Mouse (Mus musculus) erythroblast, embryonic 14.5 days (primary cell): ENCODE results near the gene Ubl4b. TPM values are rescaled to one million over a fixed set of nuclear protein-coding genes. Genes with fewer than 3 reads are reported as not detected.

Experiments used
- H3K27me3 ChIP-seq: 2 replicates; pipeline ENCODE4 v1.6.1; 2012; ENCODE audit warnings: inconsistent platforms; ENCODE audit not compliant: control insufficient read depth
- H3K36me3 ChIP-seq: 2 replicates; pipeline ENCODE4 v1.6.1; 2012; ENCODE audit warnings: mild to moderate bottlenecking, inconsistent platforms; ENCODE audit not compliant: control insufficient read depth
- H3K4me1 ChIP-seq: 2 replicates; pipeline ENCODE4 v1.6.1; 2012; ENCODE audit warnings: inconsistent platforms; ENCODE audit not compliant: control insufficient read depth
- H3K4me3 ChIP-seq: replicated peaks from 2 replicates; pipeline ENCODE3; 2012; ENCODE audit warnings: moderate library complexity, mild to moderate bottlenecking, inconsistent platforms
- H3K9me3 ChIP-seq: 2 replicates; pipeline ENCODE4 v1.6.1; 2012; ENCODE audit warnings: low read length, inconsistent platforms, mixed read lengths; ENCODE audit not compliant: control insufficient read depth
- GATA1 ChIP-seq: IDR thresholded peaks from 2 replicates; pipeline ENCODE4 v1.6.1; 2012; ENCODE audit warnings: low read length, inconsistent platforms, mixed read lengths
- TAL1 ChIP-seq: IDR thresholded peaks from 3 replicates; pipeline ENCODE4 v1.6.1; 2012; ENCODE audit warnings: low read length, inconsistent platforms, mixed read lengths
- polyA plus RNA-seq: library from polyadenylated mRNA; stranded (reverse); fragments of >175 nt; gene quantifications from 2 replicates; pipeline ENCODE4 v1.2.3, GENCODE M21; 2012

Ubl4b gene
- not detected in 2 replicates for polyA plus RNA-seq

GRCm38 (mm10) chr3:107554842-107555241 is at the start of gene Ubl4b:
Gene Ubl4b, minus strand, starts transcription at chr3:107555073.
- no peaks in the 10 kb centered on the region for H3K27me3 ChIP-seq
- H3K9me3 ChIP-seq: no peaks in the 10 kb centered on the region
- TF ChIP-seq GATA1 (no peak), TAL1 (no peak)
- no peaks in the 10 kb centered on the region for H3K36me3 ChIP-seq
- H3K4me3 ChIP-seq: no peak within 1 kb of the TSS
- H3K4me1 ChIP-seq: no peaks in the 10 kb centered on the region

DNA sequence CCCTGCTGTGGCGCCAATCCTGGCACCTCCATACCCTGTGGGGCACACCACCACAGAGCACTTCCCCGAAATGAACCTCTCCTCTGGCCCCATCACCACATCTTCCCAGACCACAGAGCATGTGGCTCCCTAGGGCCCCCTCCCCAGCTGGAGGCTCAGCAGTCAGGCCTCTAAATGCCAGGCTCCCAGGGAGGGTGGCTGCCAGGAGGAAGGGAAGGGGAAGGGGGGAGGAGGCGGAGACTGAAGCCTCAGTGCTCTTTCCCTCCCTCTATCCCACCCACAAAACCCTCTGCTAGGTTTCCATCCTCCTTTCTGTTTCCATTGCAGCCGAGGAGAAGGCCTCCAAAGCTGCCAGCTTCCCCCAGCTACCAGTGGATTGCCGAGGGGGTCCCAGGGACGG is 45.3 kb upstream of the Ubl4b start:
- Histone ChIP-seq H3K9me3 (peaks cover 2% of the 10 kb centered on the region; the same call in 1 of the 2 replicates), H3K4me3 (no peak overlapping the region), H3K36me3 (no peaks in the 10 kb centered on the region), H3K4me1 (no peaks in the 10 kb centered on the region), H3K27me3 (peaks cover 69% of the 10 kb centered on the region)
- TF ChIP-seq GATA1 (no peak), TAL1 (no peak)

DNA sequence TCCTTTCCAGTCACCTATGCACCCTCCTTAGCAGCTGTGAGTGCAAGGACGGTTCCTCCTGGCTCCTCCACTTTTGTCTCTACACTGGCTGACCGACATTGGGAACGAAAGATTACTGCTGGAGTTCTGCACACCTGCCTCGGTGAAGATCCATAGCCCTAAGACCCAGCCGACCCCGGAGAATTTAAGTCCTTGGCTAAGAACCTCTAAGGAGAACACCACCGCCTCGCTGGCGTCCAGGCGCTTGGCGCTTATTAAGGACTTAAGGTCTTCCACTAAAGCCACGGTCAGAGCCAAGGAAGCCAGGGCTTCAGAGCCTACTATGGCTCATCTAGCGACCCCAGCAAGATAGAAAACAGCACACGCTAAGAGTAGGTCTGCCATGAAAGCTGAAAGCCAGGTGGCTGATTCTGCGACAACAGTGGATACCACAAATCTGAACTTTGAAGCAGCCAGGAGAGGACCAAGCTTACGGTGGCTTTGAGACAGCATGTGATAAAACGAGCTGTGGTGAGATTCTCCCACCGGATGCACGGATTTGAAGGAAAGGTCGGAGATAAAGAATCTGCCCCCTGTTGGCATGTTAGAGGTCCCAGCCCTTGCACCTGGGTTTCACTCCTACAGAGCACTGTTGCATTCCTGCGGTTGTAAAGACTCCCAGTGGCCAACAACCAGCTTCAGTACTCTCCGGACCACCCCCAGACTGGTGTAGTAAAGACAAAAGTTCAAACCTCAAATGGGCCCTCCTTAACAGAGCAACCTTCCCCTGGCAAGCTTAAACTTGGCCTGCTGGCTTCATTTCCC is 42.9 kb upstream of the Ubl4b start:
- H3K4me3 ChIP-seq: no peak overlapping the region
- H3K4me1 ChIP-seq: no peaks in the 10 kb centered on the region
- no peaks in the 10 kb centered on the region for H3K36me3 ChIP-seq
- TF ChIP-seq GATA1: no peak
- TF ChIP-seq TAL1: no peak
- peaks cover 2% of the 10 kb centered on the region; the same call in 1 of the 2 replicates for H3K9me3 ChIP-seq
- H3K27me3 ChIP-seq: peaks cover 93% of the 10 kb centered on the region

DNA sequence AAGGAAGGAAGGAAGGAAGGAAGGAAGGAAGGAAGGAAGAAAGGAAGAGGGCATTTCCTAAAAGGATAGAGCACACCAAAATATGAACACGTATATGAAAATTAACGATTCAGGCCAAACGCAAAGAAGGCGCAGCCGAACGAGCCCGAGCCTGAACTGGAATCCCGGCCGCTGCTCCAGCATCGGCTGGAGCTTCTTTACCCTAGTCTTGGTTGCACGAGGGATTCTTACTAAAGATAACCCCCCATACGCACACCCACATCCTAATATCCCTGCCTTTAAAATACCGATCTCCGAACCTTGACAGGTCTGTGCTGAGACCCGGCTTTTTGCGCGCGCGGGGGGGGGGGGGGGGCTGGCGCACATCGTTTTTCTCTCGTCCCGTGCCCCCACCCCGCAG is 42.3 kb upstream of the Ubl4b start:
- H3K27me3 ChIP-seq: peaks cover 97% of the 10 kb centered on the region
- H3K4me3 ChIP-seq: no peak overlapping the region
- no peak for TF ChIP-seq TAL1
- TF ChIP-seq GATA1: no peak
- no peaks in the 10 kb centered on the region for H3K36me3 ChIP-seq
- no peaks in the 10 kb centered on the region for H3K4me1 ChIP-seq
- H3K9me3 ChIP-seq: peaks cover 2% of the 10 kb centered on the region; the same call in 1 of the 2 replicates

DNA sequence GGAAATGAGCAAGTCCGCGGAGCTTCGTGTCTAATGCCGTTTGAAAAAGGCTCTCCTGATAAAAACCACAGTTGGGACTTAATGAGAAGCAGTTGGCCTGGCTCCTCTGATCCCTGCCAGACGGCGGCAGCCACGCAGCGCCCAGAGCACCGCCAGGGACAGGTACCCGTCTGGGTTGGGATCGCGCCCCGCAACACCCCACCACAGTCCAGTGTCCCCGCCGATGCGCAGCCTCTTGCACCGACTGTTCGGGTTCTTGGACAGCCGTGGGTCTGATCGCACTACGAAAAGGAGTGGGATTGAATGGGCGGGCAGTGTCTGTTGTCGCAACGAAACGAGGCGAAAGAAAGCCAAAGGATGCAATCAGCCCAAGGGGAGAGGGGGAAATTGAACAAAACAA is 41.7 kb upstream of the Ubl4b start:
- Histone ChIP-seq H3K4me1 (no peaks in the 10 kb centered on the region), H3K36me3 (no peaks in the 10 kb centered on the region), H3K27me3 (peaks cover 96% of the 10 kb centered on the region), H3K4me3 (no peak overlapping the region), H3K9me3 (peaks cover 2% of the 10 kb centered on the region; the same call in 1 of the 2 replicates)
- TF ChIP-seq GATA1: no peak
- TF ChIP-seq TAL1: no peak

DNA sequence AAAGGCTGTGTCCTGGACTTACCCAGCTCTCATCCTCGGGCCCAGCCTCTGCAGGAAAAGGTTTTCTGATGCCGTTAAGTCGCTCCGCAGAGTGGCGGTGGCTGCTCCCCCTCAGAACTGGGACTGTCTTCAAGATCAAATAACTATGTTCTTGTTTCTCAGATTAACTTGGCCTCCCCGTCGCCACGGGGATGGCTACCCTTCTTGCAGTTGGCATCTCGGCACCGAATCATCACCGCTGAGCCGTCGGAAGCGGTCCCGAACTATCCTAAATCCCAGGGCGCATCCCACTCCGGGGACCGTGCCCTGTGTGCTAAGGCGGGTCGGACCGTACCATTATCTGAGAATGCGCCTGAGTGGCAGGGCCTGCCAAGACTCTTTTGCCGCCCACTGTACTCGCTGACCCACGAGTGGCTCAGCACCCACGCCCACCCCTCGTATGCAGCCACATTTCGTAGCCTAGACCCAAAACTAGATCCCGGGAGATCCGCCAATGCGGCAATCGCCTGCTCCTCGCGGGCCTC is 41.1 kb upstream of the Ubl4b start:
- peaks cover 2% of the 10 kb centered on the region; the same call in 1 of the 2 replicates for H3K9me3 ChIP-seq
- peaks cover 96% of the 10 kb centered on the region for H3K27me3 ChIP-seq
- H3K36me3 ChIP-seq: no peaks in the 10 kb centered on the region
- TF ChIP-seq GATA1 (no peak), TAL1 (no peak)
- H3K4me3 ChIP-seq: no peak overlapping the region
- H3K4me1 ChIP-seq: no peaks in the 10 kb centered on the region

- Histone ChIP-seq H3K4me1 (no peaks in the 10 kb centered on the region), H3K4me3 (no peak overlapping the region), H3K9me3 (peaks cover 2% of the 10 kb centered on the region; the same call in 1 of the 2 replicates), H3K27me3 (peaks cover 91% of the 10 kb centered on the region), H3K36me3 (no peaks in the 10 kb centered on the region)
- no peak for TF ChIP-seq GATA1
- no peak for TF ChIP-seq TAL1
Measured at GRCm38 (mm10) chr3:107595264-107595937, 40.5 kb upstream of the Ubl4b start.

GRCm38 (mm10) chr3:107594662-107595263 is 39.9 kb upstream of the Ubl4b start, which contains the start of gene Alx3:
Gene Alx3, plus strand, starts transcription at chr3:107595031.
- Histone ChIP-seq H3K36me3 (no peaks in the 10 kb centered on the region), H3K4me1 (no peaks in the 10 kb centered on the region), H3K9me3 (peaks cover 2% of the 10 kb centered on the region; the same call in 1 of the 2 replicates), H3K27me3 (peaks cover 91% of the 10 kb centered on the region), H3K4me3 (no peak within 1 kb of the TSS)
- TF ChIP-seq GATA1 (no peak), TAL1 (no peak)

- H3K4me1 ChIP-seq: no peaks in the 10 kb centered on the region
- no peak for TF ChIP-seq TAL1
- TF ChIP-seq GATA1: no peak
- no peaks in the 10 kb centered on the region for H3K36me3 ChIP-seq
- no peak overlapping the region for H3K4me3 ChIP-seq
- peaks cover 2% of the 10 kb centered on the region; the same call in 1 of the 2 replicates for H3K9me3 ChIP-seq
- H3K27me3 ChIP-seq: peaks cover 91% of the 10 kb centered on the region
Measured at GRCm38 (mm10) chr3:107593632-107594031, 38.8 kb upstream of the Ubl4b start.
